Mouse (Mus musculus) ES-Bruce4 (cell line): ENCODE measurements around the gene Ovol3. TPM values are rescaled to one million over a fixed set of nuclear protein-coding genes. Genes with fewer than 3 reads are reported as not detected.

ENCODE experiments used
- H3K27ac ChIP-seq: 2 replicates; pipeline ENCODE4 v1.5.1; 2012; ENCODE audit warnings: low read length, inconsistent platforms; ENCODE audit not compliant: insufficient read depth
- H3K27me3 ChIP-seq: 2 replicates; pipeline ENCODE4 v1.6.1; 2012; ENCODE audit warnings: mild to moderate bottlenecking, low read length, inconsistent platforms; ENCODE audit not compliant: control insufficient read depth, poor library complexity, insufficient read depth, severe bottlenecking
- H3K36me3 ChIP-seq: 2 replicates; pipeline ENCODE4 v1.6.1; 2012; ENCODE audit warnings: inconsistent platforms, mild to moderate bottlenecking, low read length, moderate library complexity; ENCODE audit not compliant: control insufficient read depth, poor library complexity, insufficient read depth, severe bottlenecking
- H3K4me1 ChIP-seq: one replicate; pipeline ENCODE4 v1.8.1; 2011; ENCODE audit warnings: low read length; ENCODE audit not compliant: control insufficient read depth, insufficient read depth
- H3K4me3 ChIP-seq: 2 replicates; pipeline ENCODE4 v1.5.1; 2011; ENCODE audit warnings: low read depth, mild to moderate bottlenecking, low read length
- H3K9ac ChIP-seq: 2 replicates; pipeline ENCODE4 v1.6.1; 2012; ENCODE audit warnings: low read depth, mild to moderate bottlenecking, inconsistent platforms; ENCODE audit not compliant: poor library complexity, severe bottlenecking
- H3K9me3 ChIP-seq: replicated peaks from 2 replicates; pipeline ENCODE4 v1.6.1; 2012; ENCODE audit warnings: mild to moderate bottlenecking, low read length, inconsistent platforms; ENCODE audit not compliant: control insufficient read depth, poor library complexity, insufficient read depth, severe bottlenecking
- CTCF ChIP-seq: IDR thresholded peaks from one replicate; pipeline ENCODE4 v1.8.1; 2011; ENCODE audit warnings: low read depth, low read length
- EP300 ChIP-seq: IDR thresholded peaks from 2 replicates; pipeline ENCODE4 v1.6.1; 2011; ENCODE audit warnings: low read depth, low read length; ENCODE audit not compliant: insufficient read depth
- POLR2A ChIP-seq: IDR thresholded peaks from one replicate; pipeline ENCODE4 v1.8.1; 2011; ENCODE audit warnings: low read length; ENCODE audit not compliant: insufficient read depth
- polyA plus RNA-seq: library from polyadenylated mRNA; stranded (reverse); fragments of >200 nt; gene quantifications from 2 replicates; pipeline ENCODE4 v1.2.4, GENCODE M21; 2011; ENCODE audit warnings: low read depth; ENCODE audit not compliant: missing spikeins, insufficient read depth, insufficient read length

Gene Ovol3
- polyA plus RNA-seq, 1 experiment: not detected

GRCm38 (mm10) chr7:30232631-30233148, 2.8 kb downstream of the Ovol3 start:
- H3K4me1 ChIP-seq: no peaks in the 10 kb centered on the region
- H3K27me3 ChIP-seq: no peaks in the 10 kb centered on the region
- no peaks in the 10 kb centered on the region for H3K9me3 ChIP-seq
- peak overlapping the region; percentile 9; the same call in 1 of the 2 replicates for H3K27ac ChIP-seq
- no peaks in the 10 kb centered on the region for H3K36me3 ChIP-seq
- H3K9ac ChIP-seq: peak overlapping the region; percentile 55
- peak; percentile 73 for TF ChIP-seq CTCF
- TF ChIP-seq POLR2A: no peak
- TF ChIP-seq EP300: no peak
- H3K4me3 ChIP-seq: peak overlapping the region; percentile 82

GRCm38 (mm10) chr7:30231669-30232454, 3.7 kb downstream of the Ovol3 start, which contains the start of the genes Polr2i and Tbcb:
Gene Polr2i (plus strand): TSS chr7:30231948.
Gene Tbcb (minus strand): TSS chr7:30232272.
- H3K36me3 ChIP-seq: no peaks in the 10 kb centered on the region
- H3K27ac ChIP-seq: peak within 1 kb of the TSS; percentile 71
- TF ChIP-seq CTCF (no peak), POLR2A (peak; percentile 83)

GRCm38 (mm10) chr7:30231328-30231668, 4.2 kb downstream of the Ovol3 start:
- Histone ChIP-seq H3K9ac (peak overlapping the region; percentile 55), H3K27ac (no peak overlapping the region), H3K9me3 (no peaks in the 10 kb centered on the region), H3K4me1 (no peaks in the 10 kb centered on the region), H3K27me3 (no peaks in the 10 kb centered on the region), H3K36me3 (no peaks in the 10 kb centered on the region), H3K4me3 (peak overlapping the region; percentile 92)
- no peak for TF ChIP-seq EP300
- TF ChIP-seq POLR2A: no peak
- TF ChIP-seq CTCF: no peak

More at GRCm38 (mm10) chr7:30231669-30232454, 3.7 kb downstream of the Ovol3 start, which contains the start of the genes Polr2i and Tbcb:
- Histone ChIP-seq H3K4me1 (no peaks in the 10 kb centered on the region), H3K4me3 (peak within 1 kb of the TSS; percentile 92), H3K27me3 (no peaks in the 10 kb centered on the region), H3K9me3 (no peaks in the 10 kb centered on the region), H3K9ac (peak within 1 kb of the TSS; percentile 55)

- Histone ChIP-seq H3K4me3 (no peak overlapping the region), H3K36me3 (peaks cover 6% of the 10 kb centered on the region; the same call in 1 of the 2 replicates), H3K27ac (no peak overlapping the region), H3K4me1 (no peaks in the 10 kb centered on the region), H3K9me3 (no peaks in the 10 kb centered on the region), H3K27me3 (no peaks in the 10 kb centered on the region), H3K9ac (no peak overlapping the region)
- no peak for TF ChIP-seq POLR2A
- TF ChIP-seq CTCF: no peak
- no peak for TF ChIP-seq EP300
Measured at GRCm38 (mm10) chr7:30224206-30224605, 11.3 kb downstream of the Ovol3 start.

GRCm38 (mm10) chr7:30222205-30222604, 13.3 kb downstream of the Ovol3 start:
- Histone ChIP-seq H3K27ac (no peak overlapping the region), H3K9ac (no peak overlapping the region), H3K36me3 (peaks cover 6% of the 10 kb centered on the region; the same call in 1 of the 2 replicates), H3K27me3 (no peaks in the 10 kb centered on the region), H3K4me3 (no peak overlapping the region), H3K4me1 (no peaks in the 10 kb centered on the region), H3K9me3 (no peaks in the 10 kb centered on the region)
- TF ChIP-seq POLR2A: no peak
- no peak for TF ChIP-seq EP300
- TF ChIP-seq CTCF: no peak

- peaks cover 6% of the 10 kb centered on the region; the same call in 1 of the 2 replicates for H3K36me3 ChIP-seq
- no peak for TF ChIP-seq POLR2A
- no peak overlapping the region for H3K4me3 ChIP-seq
- no peak overlapping the region for H3K27ac ChIP-seq
- H3K27me3 ChIP-seq: no peaks in the 10 kb centered on the region
- H3K9me3 ChIP-seq: no peaks in the 10 kb centered on the region
- H3K9ac ChIP-seq: no peak overlapping the region
- no peaks in the 10 kb centered on the region for H3K4me1 ChIP-seq
Measured at GRCm38 (mm10) chr7:30221433-30221832, 14.1 kb downstream of the Ovol3 start.
